ENCODE assay signal across 8 mouse cellular contexts in the genomic region with DNA sequence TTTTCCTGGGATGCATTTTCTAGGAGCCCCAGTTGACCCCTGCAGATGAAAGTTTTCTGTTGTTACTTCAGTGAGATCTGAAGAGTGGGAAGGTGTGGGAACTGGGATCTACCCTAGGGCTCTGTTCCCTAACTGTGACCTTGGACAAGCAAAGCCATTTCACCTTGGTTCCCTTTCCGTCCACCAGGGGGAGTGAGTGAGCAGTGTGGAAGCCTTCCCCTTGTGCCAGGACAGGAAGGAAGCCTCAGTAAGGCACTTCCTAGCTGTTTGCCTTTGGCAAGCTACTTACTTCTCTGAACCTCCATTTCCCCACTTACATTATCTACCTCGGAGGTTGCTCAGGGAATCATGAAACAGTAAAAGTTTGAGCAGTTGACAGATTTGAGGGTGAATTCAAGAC. TPM values are rescaled to one million over a fixed set of nuclear protein-coding genes. Genes with fewer than 3 reads are reported as not detected.
DNase-seq lines count a peak whose midpoint lies in the region; ATAC-seq and TF ChIP-seq lines count a peak whose summit lies in the region.

No protein-coding gene starts in this region.

- ATAC-seq in hindbrain, embryonic 16.5 days: no peak
- ATAC-seq in Patski: no peak
- ATAC-seq in midbrain, embryonic 13.5 days: no peak

- CTCF ChIA-PET in Patski (lab: Charles Lee): interaction anchor here (1.3 kb wide), 1 partner anchor 41 kb away, joined by 3 read pairs; no protein-coding TSS in a partner anchor

- H3K4me3 ChIP-seq in hindbrain, embryonic 10.5 days: no peak overlapping the region
- H3K4me3 ChIP-seq in hindbrain, embryonic 16.5 days (ENCODE audit: low read length): no peak overlapping the region
- no peak overlapping the region for H3K4me3 ChIP-seq in midbrain, embryonic 13.5 days (replicated peaks)

- no peak overlapping the region for H3K27ac ChIP-seq in hindbrain, embryonic 10.5 days
- H3K27ac ChIP-seq in hindbrain, embryonic 16.5 days (ENCODE audit: low read depth, low read length): no peak overlapping the region; the same call in 1 of the 2 replicates
- peak overlapping the region; percentile 80 for H3K27ac ChIP-seq in midbrain, embryonic 13.5 days

- DNase-seq in hindbrain, embryonic 10.5 days (ENCODE audit: low spot score): peak; percentile 78
- DNase-seq in Patski (ENCODE audit: low read depth, low spot score): no peak
- peak; percentile 84 to 92 for DNase-seq in cerebellum, postnatal 14 days
- peak; percentile 19 to 20 for DNase-seq in gastrocnemius, adult 8-10 months (ENCODE audit: low spot score in 2 of 2)
- peak; percentile 69 to 88 for DNase-seq in kidney, postnatal 36 days
- peak; percentile 39 to 51 for DNase-seq in spleen, postnatal 36 days (ENCODE audit: low spot score in 2 of 2)

- POLR2A ChIA-PET in Patski (lab: Charles Lee): no interaction called here

- H3K9me3 ChIP-seq in hindbrain, embryonic 10.5 days: no peaks in the 10 kb centered on the region
- H3K9me3 ChIP-seq in hindbrain, embryonic 16.5 days (ENCODE audit: control insufficient read depth, low read length): no peaks in the 10 kb centered on the region
- H3K9me3 ChIP-seq in midbrain, embryonic 13.5 days: no peaks in the 10 kb centered on the region

- H3K36me3 ChIP-seq in hindbrain, embryonic 10.5 days: no peaks in the 10 kb centered on the region
- H3K36me3 ChIP-seq in hindbrain, embryonic 16.5 days (ENCODE audit: control insufficient read depth, insufficient read depth, low read length): no peaks in the 10 kb centered on the region
- H3K36me3 ChIP-seq in midbrain, embryonic 13.5 days: no peaks in the 10 kb centered on the region

- H3K4me1 ChIP-seq in hindbrain, embryonic 10.5 days (replicated peaks): peaks cover 41% of the 10 kb centered on the region
- peaks cover 28% of the 10 kb centered on the region for H3K4me1 ChIP-seq in hindbrain, embryonic 16.5 days (ENCODE audit: control insufficient read depth, insufficient read depth, low read depth, low read length)
- H3K4me1 ChIP-seq in midbrain, embryonic 13.5 days (replicated peaks): peaks cover 49% of the 10 kb centered on the region

- TF ChIP-seq CTCF in Patski (IDR thresholded peaks at IDR 0.05): peak; percentile 82

- H3K9ac ChIP-seq in hindbrain, embryonic 16.5 days (ENCODE audit: low read depth, low read length): no peak overlapping the region
- no peak overlapping the region for H3K9ac ChIP-seq in midbrain, embryonic 13.5 days (replicated peaks)

- in situ Hi-C loops in Patski (cut with MboI; ENCODE audit: low pct_unique_long_range_greater_than_20kb): no loop called here

- H3K27me3 ChIP-seq in hindbrain, embryonic 10.5 days (ENCODE audit: insufficient read depth, poor library complexity, severe bottlenecking): no peaks in the 10 kb centered on the region
- H3K27me3 ChIP-seq in hindbrain, embryonic 16.5 days (replicated peaks; ENCODE audit: control insufficient read depth, insufficient read depth, low read length): no peaks in the 10 kb centered on the region
- H3K27me3 ChIP-seq in Patski: peaks cover 10% of the 10 kb centered on the region
- H3K27me3 ChIP-seq in midbrain, embryonic 13.5 days: no peaks in the 10 kb centered on the region

- 19% methylated on average over 2 of the region's 2 CpGs for WGBS in hindbrain, embryonic 10.5 days
- WGBS in hindbrain, embryonic 16.5 days: 21% methylated on average over 2 of the region's 2 CpGs
- 17% methylated on average over 2 of the region's 2 CpGs for WGBS in midbrain, embryonic 13.5 days

- H3K4me2 ChIP-seq in hindbrain, embryonic 16.5 days (ENCODE audit: low read length): no peak overlapping the region
- no peak overlapping the region for H3K4me2 ChIP-seq in midbrain, embryonic 13.5 days (replicated peaks)

RNA-seq across cellular contexts. Expression of gene Il9r, which starts 59.0 kb away (rescaled TPM):
- not detected in 2 replicates for polyA plus RNA-seq in hindbrain, embryonic 10.5 days (2016; fragmentation: Nextera tagmentation; extraction: Ambion mirVana)
- polyA plus RNA-seq in hindbrain, embryonic 16.5 days (2015; fragmentation: Nextera tagmentation; extraction: Ambion mirVana): not detected in 2 replicates
- not detected for polyA plus RNA-seq in Patski (2021)
- under 1 TPM in 1 of 4 experiments, not detected in 3; 0.29 TPM for total RNA-seq in gastrocnemius, adult 8-10 months (2022)
- polyA plus RNA-seq in midbrain, embryonic 13.5 days (2015; fragmentation: Nextera tagmentation; extraction: Ambion mirVana): not detected in 2 replicates
